Mouse (Mus musculus) testis, postnatal 10 days (tissue): Measurements from ENCODE around the gene Gm20388.
"Not testable (repeated sequence)": the region's sequence is repeated elsewhere in the genome, so short reads cannot be mapped to it uniquely, and the experiment has no call there.

Source experiments
- DNase-seq: peaks from one replicate; pipeline ENCODE4 v3.0.0; 2021; ENCODE audit warnings: low spot score

The Gm20388 gene

DNA sequence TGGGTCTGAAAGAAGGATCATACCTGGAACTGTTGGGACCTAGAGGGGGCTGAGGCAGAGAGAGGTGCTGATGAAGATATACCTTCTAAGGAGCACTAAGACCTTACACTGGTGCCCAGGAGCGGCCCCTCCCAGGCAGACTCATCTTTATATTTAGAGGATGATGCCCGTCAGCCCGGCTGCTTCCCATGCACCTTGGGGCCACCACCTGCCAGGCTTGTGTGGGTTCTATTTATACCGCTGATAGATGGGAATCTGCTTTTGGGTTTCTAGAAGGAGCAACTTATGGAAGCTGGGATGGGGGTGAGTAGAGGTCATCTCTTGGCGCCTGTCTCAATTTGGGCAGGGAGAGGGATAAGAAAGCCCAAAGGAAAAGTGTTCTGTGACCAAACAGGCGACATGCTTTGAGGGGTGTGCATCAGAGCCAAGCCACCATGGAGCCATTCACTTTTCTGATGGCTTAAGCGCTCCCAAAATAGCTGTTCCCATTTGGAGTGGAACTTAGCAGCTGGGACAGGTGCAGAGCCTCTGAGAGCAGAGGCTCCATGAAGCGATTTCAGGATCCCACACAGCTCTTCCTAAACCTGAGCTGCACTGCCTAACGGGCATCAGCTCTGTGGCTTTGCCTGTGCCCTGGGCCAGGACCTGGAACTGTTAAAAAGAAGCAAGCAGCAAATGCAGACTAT is 3985.2 kb downstream of the Gm20388 start:
- DNase-seq = no peak

DNA sequence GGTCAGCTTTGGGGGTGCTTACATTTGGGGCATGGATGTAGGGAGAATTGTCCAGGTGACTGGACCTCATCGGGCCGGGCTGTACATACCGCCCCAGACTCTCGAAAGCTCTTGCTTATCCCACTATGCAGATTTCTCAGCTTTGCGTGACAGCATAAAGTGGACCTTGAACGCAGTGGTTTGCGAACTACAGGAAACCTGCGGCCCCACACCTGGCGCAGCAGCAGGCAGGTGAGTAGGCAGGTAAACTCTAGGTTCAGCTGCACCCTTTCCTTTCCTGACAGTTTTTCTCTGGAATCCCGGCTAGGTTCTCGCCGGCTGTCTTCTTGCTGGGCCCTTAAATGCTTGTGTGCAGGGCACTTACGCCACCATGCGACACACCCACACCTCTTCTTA is 3985.7 kb downstream of the Gm20388 start:
- DNase-seq = no peak

DNA sequence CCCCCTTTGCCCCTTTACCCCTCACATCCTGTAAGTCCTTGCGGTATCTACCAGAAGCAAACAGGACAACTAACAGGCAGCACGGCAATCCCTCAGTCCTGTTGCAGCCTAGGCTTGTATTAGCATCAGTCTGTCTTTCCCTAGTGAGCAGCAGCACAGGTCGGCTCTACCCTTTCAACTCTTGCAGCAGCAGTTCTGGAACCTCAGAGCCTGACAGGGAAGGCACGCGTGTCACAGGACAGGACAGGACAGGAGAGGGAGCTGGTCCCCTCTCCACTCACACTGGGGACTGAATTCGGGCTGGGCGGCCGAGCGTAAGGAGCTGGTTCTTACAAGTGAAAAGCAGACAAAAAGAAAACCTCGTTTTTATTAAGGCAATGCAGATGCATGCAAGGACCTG is 3986.1 kb downstream of the Gm20388 start:
- DNase-seq = no peak

DNA sequence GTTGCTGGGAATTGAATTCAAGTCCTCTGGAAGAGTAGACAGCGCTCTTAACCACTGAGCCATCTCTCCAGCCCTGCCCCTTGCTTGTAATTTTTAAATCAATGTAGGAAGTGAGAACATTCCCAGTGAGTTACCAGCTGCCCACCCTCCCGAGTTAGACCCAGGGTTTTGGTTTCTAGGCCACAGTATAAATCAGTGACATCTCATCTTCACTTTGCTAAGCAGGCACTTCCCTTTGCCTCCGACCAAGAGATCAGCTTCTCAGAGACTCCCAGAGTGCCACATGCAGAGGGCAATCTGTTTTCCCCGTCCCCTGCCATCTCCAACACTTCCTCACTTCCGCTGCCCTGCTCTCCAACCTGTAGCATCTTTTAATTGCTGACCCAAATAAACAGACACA is 3987.9 kb downstream of the Gm20388 start:
- DNase-seq = no peak

DNA sequence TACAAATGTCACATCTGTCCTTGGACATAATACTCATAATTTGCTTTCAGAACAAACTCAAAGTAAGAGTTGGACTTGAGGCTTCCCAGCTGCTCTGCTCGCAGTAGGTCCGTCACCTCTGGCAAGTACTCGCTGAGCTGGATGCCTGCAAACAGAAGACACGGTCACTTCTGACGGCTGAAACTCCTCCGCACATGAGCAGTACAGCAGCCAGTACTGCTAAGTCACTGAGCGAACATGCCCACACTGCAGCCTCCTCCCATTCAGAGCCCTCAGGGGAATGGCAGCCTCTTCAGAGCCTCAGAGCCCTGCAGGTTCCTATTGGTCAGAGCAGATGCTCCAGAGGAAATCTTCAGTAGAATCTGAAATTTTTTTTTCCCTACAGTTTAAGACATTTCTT is 3988.7 kb downstream of the Gm20388 start:
- DNase-seq = no peak

DNA sequence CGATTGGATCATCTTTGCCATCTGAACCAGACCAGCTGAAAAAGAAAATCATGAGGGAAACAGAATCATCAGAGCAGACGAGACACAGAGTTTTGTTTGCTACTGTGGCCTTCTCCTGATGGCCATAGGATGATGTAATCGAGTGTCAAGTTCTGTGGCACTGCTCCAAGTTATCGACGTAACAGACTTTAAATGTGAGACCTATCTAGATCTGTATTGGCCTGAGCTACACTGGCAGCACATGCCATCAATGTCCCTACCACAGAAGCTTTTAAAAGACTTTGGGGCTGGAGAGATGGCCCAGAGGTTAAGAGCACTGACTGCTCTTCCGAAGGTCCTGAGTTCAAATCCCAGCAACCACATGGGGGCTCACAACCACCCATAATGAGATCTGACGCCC is 3992.0 kb downstream of the Gm20388 start:
- DNase-seq = no peak

DNA sequence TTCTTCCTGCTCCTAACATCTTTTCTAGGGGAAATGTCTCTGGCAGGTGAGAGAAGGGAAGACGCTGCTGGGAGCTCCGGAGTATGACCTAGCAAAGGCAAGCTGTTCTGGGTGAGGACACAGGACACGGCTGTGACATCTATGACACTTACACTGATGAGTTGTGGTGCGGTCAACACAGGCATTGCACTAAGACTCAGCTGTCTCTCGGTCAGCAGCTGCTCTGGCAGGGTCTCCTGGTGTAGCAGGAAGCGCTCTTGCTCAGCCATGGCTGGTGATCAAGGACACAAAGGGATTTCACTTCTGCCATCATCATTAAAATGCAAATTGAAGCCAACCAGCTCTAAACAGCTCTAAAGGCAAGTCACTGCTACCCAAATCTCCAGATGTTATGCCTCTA is 3997.0 kb downstream of the Gm20388 start:
- DNase-seq = no peak

DNA sequence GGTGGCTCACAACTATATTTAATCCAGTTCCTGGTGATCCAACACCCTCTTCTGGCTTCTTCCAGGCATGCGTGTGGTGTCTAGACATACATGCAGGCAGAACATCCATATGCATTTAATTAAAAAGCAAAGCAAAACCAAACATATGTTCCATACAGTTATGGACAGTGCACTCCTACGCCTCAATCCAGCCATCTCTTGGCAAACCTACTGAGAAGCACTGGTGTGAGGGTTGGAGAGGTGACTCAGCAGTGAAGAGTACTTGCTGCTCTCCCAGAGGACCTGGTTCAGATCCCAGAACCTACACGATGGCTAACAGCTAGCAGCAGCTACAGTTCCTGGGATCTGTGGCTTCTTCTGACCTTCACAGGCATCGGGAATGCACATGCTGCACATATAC is 4001.6 kb downstream of the Gm20388 start:
- no peak for DNase-seq

DNA sequence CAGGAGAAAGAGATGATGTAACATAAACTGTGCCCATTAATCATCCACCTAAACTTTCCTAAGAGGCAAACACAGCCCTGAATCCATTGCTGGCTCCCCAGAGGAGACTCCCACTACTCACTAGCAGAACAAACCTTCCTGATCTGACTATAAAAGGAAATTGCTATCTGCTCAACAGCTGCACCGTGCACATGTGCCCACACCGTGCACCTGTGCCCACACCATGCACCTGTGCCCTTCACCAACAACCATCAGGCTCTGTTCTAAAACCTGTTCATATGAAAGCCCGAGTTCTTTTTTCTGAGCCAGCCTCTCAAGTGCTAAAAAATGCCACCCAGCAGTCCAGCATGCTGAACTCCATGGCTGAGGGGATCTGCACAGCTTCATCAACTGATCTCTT is 4004.0 kb downstream of the Gm20388 start:
- DNase-seq = no peak

DNA sequence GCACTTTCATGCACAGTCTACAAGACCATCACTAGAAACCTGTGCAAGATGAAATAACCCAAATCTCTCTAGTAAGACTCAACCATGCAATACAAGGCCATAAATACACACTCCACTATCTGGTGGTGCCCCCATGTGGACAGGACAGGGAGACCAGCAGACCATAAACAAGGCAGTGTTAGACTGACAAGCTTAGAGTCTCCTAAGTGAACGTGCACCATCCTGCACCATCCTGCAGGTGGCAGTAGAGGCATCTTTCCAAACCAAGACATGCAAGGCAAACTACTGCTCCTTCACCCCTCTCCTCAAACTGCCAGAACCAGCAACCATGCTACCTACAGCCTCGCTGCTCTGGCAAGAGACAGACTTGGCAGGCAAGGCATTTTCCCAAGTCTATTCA is 4014.1 kb downstream of the Gm20388 start:
- peak; percentile 87 for DNase-seq

DNA sequence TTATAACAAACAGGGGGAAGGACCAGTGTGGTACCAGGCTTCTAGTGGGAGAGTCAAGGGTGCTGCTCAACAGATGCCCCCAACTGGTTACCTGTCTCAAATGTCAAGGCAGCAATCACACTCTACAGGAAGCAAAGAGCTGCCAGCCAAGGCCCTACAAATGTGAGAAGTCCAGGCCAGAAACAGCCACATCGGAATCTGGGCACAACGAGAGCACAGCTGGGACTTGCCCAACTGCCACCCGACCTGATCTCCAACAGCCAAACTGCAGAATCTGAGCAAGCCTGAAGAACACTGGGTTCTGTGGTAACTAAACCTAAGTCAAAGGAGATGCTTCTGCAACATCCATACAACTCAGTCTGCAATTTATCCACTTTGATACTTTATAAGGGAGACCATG is 4015.0 kb downstream of the Gm20388 start:
- DNase-seq = no peak

DNA sequence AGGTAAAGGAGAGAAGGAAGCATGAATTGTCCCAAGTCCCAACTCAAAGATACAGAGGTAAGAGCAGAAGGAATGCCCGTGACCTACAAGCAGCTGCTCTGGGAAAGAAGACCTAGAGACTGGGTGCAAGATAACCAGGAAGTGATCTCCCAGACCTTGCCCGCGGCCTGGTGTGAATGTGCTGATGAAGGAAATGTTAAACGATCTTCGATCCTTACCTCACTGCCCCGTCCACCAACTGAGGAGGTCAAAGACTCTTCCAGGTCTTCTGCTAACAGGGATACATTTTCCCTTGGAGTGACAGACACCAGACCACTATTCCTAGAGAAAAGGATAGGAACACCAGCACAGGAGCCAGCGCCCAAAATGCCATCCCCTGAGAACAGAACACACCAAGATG is 4018.4 kb downstream of the Gm20388 start:
- no peak for DNase-seq

DNA sequence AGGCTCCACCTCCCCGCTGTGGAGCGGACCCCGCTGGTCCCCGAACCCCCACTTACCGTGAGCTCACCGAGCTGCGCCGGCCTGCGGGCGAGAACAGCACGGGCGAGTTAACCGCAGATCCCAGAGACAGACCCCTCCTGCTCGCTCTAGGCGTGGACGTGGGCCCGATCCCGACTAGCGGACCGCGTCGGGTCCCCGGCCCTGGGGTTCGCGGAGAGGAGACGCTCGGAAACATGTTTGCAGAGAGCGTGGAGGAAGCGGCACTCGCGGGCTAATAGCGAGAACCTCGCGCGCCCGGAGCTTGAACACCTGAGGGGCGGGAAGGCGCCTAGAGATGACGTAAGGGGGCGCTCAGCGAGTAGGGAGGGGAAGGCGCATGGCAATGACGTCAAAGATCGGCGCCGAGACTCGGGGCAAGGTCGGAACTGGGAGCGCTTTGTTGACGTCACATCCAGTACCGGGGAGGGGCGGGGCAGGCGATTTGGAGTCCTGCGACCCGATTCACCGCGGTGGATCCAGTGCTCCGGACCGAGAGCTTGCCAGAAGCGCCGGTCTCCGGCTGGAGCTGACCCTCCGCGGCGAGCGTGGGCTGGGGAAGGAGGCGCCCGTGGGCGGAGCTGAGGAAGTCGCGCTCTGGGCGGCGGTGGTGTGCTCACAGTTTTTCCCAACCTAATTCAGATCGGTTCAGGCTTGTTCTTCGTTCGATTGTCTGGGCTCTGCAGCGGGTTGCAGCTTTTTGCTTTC is 4038.5 kb downstream of the Gm20388 start, which contains the start of gene Nup133:
TSS of gene Nup133 (minus strand) at position 324 of the 744 bp plus-strand sequence.
- DNase-seq = peak; percentile 100

DNA sequence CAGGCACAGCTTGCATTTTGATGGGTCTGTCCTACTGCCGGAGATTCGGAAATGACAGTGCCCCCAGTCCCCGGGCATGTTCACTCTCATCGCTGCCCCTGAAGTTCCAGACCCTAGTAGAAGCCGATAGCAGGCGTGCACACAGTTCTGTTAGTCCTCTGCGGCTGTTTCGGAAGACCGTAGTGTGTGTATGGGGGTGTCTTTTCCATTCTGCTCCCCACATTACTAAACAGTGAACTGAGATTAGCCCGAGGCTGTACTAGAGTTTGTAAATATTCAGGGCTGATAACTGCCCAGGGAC is 4039.0 kb downstream of the Gm20388 start:
- no peak for DNase-seq

DNA sequence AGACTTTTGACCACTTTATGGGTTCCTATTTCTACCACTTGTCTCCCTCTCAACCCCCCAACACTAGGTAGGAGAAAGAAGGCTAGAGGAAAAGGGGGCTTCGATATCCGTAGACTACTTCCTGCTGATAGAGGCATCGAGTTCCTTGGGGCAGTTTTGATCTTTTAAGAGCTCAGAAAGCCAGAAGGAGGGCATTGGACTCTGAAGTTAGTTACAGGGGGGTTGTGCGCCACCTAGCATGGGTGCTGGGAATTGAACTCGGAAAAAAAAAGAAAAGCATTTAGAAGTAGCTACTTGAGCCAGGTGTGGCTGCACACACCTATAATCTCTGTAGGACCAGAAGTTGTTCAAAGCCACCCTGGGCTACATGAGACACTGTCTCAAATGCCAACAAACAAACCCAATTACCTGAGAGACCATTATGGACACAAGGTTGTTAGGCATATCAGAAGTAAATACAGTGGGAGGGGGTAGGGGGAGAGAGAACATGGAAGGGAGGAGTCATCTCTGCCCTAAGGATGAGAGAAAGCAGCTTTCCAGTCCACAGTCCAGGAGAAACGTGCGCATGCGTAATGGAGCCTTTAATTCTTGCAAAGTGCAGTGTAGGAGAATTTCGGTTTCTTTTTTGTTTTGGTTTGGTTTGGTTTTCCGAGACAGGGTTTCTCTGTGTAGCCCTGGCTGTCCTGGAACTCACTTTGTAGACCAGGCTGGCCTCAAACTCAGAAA is 4039.6 kb downstream of the Gm20388 start:
- peak; percentile 64 for DNase-seq

DNA sequence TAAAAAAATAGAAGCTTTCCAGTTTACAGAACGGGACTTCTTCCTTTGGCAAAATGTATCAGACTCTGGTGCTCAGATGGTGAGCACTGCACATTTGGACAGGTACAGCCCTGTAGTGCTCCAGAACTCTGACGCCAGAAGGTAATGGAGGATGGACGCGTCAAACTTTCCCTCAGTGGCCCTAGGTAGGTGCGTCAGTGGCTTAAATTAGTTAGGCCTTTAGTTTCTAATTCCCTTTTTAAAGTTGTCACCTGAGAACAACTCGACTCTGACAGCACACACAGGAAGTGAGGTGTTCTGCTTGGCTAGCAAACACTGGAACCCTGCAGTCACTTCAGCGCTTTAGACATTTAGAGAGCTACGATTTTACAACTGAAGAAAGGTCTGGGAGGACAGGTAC is 4043.0 kb downstream of the Gm20388 start:
- no peak for DNase-seq

DNA sequence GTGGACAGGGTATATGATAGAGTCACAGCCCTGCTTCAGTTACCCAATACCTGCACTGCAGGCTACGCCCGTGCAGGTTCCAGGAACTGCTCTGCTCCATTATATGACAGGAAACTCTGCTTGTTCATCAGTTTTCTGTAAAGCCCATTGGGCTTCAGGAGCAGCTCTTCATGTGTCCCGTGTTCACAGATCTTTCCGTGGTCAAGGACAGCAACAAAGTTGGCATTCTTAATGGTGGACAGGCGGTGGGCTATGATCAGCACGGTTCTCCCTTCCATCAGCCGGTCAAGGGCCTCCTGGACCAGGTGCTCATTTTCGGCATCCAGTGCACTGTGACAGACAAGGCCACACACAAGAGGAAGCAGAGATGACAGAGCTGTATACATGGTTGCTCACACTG is 4043.6 kb downstream of the Gm20388 start:
- no peak for DNase-seq

DNA sequence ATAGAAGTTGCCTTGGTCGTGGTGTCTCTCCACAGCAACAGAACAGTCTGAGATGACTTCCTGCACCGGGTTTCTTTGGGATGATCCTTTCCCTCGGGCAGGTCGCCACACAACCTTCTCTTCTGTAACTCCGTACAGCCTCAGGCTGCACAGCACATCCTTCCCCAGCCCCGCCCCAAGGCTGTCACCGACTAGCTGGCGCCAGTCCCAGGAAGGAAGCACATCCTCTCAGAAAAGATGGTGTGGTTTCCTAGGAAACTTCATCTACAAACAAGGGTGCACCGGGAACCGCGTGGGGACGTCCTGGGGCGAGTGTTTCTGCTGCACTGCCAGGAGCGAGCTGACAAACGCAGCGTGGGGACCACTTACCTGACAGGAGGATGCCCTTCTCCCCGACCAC is 4047.5 kb downstream of the Gm20388 start:
- no peak for DNase-seq

DNA sequence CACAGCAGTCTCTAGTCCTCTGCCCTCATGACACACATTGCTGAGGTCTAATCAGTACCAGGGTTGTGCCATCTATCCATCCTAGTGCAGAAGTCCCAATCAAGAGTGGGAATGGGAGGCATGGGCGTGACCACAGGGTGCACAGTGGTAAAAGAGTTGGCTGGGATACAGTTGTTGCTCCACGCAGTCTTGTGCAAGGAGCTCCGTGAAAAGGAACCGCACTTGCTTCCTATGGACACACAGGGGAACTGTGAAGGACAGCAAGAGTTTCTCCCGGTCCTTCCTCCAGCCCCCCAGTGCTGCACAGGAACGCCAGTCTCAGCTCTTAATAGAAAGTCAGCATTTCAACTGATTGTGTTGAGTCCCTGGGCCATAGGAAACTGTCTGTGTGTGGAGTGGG is 4048.8 kb downstream of the Gm20388 start:
- DNase-seq = no peak

DNA sequence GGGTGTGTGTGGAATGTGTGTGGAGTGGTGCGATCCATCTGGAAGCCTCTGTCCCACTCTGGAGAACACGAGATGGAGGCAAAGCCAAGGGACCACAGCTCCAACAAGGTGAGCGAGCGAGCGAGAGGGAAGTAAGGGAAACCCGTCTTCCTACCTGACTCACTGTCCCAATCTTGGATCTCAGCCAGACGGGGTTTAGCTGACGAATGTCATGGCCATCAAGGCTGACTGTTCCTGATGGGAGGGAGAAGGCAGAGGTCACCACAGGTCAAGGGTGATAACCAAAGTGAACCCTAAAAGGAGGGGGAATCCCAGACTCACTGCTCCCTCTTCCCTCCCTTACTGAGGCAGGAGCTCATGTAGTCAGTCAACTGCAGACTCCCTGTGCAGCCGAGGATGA is 4049.4 kb downstream of the Gm20388 start:
- no peak for DNase-seq

DNA sequence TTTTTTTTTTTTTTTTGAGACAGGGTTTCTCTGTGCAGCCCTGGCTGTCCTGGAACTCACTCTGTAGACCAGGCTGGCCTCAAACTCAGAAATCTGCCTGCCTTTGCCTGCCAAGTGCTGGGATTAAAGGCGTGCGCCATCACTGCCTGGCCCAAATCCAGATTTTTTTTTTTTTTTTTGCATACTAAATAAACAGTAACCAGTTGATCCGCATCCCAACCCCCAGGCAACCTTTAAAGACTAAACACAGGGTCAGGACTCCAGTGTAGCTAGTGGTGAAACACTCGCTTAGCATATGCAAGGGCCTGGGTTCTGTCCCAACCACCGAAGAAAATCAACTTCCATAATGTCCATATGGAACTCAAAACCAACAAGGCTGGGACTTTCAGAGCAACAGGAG is 4049.9 kb downstream of the Gm20388 start:
- DNase-seq = not testable (repeated sequence)

DNA sequence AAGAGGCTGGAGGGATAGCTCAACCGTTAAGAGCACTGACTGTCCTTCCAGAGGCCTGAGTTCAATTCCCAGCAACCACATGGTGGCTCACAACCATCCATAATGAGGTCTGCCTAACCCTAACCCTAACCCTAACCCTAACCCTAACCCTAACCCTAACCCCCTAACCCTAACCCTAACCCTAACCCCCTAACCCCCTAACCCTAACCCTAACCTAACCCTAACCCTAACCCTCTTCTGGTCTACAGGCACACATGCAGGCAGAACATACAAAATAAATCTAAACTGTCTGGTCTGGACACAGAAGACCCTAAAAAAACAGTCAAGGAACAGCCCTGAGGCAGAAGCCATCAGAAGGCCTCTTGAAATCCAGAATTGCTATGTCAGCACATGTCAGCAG is 4050.7 kb downstream of the Gm20388 start:
- no peak for DNase-seq

DNA sequence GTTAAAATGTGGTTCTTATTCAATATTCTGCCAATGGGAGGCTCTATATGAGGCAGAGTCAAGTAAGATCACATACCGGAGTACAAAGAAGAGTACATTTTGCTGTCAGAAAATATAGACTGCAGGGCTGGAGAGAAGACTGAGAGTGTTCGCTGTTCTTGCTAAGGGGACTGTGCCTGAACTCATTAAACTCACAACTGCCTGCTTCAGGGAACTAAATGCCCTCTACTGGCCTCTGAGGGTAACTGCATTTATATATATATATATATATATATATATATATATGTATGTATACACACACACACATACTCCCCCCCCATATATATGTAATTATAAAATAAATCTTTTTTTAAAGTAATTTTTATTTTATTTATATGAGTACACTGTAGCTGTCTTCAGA is 4056.3 kb downstream of the Gm20388 start:
- no peak for DNase-seq
